Mouse (Mus musculus) brain, adult 2 months (tissue): Measurements from ENCODE around the gene Cdh23.

Experiments
- DNase-seq: peaks from one replicate; pipeline ENCODE4 v3.0.0; 2011; ENCODE audit warnings: low read depth, low spot score

Gene Cdh23

DNA sequence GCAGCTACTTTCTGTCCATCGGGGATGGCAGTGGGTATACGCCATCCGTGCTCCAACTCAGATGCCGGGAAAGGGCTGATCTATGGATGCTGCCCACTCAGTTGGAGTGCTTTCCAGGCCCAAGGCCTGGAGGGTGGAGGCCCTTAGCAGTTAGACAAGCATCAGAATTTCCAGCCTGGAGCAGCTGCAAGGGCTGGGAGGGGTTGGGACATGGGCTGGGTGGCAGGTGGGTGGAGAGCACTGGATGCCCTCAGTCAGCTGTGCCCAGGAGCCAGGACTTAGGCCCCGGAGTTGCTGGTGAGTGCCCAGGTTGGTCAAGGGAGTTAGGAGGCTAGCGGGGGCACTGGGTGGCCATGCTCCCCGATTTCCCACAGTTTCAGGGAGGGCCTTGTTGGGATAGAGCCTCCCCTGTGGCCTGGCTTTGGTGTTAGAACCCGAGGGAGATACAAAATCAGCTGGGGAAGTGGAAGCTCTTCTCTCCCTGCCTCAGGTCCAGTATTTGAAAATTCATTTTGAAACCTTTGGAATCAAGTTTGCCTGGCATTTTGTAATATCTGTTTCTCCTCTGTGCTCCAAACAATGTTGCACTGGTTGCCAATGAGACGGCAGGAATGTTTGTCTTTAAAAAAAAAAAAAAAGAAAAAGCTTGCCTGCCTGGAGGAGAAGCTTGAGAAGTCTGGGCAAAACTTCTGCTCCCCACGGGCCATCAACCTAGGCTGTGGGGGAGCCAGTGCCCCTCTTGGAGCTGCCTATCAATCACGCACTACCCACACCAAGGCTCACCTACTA, 295.6 kb downstream of the Cdh23 start:
- DNase-seq: no peak

DNA sequence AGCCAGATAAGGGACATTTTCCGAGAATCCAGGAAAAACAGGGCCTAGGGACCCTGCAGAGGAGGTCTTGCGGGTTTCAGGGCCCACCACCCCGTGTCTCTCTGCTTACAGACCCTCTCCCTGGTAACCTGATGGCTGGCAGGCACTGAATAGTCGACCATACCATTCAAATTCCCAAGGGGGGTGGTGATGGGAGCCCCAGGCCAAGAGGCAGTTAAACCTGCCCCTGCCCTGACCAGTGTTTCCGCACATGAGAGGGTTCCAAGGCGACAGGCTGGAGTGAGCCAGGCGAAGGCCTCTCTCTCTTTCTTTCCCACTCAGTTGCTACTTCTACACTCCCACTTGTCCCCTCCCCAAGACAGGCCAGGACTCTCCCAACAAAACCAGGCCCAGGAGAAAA, 296.8 kb downstream of the Cdh23 start, which contains the start of gene Gm17455:
Gm17455 (plus strand) TSS at position 278 of the 400 bp plus-strand sequence.
- no peak for DNase-seq

DNA sequence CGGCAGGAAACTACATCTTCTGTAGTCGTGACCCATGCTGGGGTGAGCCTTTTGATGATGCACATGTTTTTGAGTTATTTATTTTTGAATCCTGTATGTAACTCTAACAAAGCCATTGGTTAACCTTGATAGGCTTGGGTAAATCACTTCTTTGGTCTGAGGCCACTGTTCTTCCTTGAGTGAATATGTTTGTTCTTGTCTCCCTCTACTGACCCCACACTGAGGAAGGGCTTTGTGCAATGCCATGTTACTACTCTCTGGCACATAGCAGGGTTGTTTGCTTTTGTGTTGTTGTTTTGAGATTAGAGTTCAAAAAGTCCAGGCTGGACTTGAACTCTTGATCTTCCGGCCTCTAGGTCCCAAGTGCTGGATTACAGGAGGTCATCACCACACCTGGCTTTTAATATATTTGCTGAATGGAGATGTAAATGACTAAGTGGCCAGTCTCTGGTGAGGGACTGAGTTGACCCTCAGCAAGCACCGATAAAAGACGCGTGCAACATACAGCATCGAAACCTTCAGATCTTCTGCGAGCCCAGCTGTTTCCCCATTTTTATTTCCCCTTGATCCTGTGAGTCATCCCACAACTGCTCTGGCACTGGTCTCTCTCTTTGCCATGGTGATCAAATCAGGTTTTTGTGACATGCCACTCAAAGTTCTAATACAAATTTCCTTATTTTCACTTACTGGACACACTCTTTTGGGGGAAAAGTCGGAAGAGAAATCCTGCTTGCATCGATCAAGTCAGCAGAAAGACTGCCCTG, 298.1 kb downstream of the Cdh23 start:
- no peak for DNase-seq

DNA sequence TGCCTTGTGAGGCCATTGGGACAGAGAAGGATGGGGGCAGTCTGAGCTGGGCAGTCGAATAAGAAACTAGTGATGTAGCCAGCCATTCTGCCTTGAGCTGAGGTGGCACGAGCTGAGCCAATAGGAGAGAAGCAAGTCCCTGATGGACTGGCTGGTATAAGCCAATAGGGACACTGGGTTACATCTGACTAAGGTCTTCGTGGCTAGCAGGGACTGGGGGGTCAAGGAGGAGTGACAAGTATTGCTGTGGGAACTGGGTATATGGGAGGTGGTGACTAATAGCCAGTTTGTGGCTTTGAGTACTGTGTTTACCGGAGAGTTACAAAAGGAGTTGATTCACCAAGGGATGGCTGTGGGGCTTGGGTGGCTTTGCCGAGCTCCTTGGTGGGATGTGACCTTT, 300.7 kb downstream of the Cdh23 start:
- DNase-seq: no peak

DNA sequence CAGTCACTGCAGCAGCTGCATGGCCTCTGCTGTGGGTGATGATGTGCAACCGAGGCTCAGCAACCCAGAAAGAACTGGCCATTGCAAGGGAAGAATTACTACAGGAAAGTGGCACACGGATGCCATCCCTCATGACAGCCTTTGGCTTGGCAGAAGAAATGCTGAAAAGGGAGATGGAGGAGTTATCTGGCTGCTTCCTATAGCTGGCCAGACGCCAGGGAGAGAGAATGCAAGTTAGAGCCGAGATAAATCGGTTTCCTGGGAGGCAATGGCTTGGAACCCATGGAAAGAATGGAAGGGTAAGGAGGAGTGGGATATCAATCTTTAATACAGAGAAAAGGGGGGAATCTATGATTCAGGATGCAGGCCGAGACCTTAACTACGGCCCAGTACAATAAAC, 301.4 kb downstream of the Cdh23 start:
- peak; percentile 36 for DNase-seq

DNA sequence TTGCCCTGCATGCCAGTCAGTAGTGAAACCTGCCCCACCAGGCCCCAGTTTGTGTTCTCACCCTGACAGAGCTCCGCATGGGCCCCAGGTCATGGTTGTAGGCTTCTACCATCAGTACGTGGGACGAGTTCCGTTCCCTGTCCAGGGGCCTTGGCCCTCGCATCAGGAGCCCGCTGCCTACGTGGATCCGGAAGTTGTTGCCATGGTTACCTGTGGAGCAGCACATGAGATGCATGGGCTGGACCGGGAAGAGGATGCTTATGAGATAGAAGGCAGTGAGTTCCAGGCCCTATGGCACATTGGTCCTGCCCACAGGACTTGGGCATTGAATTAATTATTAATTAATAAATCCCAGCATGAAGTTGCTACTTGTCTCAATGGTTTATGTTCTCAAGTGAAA, 304.6 kb downstream of the Cdh23 start:
- DNase-seq: peak; percentile 29

DNA sequence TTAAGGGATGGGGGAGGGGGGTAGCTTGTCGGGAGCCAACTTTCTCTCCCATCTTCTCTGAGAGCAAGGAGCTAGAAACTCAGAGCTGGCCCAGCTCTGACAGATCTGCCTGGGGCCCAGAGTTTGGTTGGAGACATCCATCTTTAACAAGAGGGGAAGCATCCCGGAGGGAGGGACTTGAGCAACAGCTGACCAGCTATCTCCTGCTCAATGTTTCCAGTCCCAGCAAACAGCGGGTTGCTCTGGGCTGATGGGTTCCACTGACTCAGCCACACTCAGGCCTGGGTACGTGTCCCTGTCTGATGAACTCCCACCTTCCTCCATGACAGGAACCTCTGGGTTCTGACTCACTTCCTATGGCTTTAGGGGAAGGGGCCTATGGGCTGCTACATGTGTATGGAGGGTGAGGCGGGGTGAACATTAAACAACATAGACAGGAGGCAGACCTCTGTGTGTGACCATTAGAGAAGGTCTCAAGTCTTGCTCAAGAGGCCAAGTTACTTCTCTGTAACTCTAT, 305.3 kb downstream of the Cdh23 start:
- DNase-seq: no peak

DNA sequence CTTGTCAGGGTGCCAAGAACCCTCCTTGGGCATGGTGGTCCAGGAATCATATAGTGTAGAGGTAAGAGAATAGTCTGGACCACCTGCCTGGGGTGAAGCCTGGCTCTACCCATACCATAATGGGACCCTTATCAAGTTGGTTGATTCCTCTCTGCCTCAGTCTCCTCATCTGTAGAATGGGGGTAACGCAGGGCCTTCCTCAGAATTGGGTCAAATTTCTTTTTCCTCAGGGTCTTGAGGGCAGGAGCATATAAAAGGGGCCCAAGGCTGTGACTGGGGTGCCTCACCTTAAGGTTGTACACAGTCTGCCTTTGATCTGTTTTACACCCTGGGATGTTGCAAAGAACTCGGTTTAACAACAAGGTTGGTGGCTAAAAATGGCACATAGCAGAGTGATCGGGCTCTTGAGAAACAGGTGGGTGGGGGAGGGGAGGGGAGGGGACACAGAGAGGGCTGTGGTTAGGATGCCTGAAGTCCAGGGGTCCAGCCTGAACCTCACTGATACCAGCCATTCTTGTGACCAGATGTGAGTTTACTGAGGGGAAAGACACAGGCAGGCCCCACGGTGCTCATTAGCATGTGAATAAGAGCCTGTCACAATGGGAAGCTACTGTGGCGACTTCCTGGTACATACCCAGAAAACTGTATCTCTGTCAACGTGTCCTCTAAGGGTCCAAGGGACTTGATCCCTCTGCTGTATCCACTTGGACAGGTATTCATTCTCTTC, 305.9 kb downstream of the Cdh23 start:
- DNase-seq: no peak

DNA sequence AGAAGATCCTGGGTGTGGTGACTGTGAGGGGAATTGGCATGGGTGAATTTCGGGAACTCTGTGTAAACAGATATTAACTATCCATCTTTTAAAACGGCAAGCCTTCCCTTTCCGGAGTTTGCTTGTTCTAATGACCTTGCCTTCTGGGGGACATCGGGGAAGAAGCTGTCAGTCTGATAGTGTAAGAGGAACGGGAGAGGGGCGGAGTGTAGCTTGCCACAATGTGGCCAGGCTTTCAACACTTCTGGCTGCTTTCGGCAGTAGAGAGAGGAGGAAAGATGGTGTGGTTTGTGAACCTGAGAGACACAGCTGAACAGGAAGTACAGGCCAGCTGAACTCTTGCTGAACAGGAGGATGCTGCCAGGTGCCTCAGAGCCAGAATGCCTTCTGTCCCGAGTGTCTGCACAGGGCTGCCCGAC, 306.8 kb downstream of the Cdh23 start:
- DNase-seq: no peak

DNA sequence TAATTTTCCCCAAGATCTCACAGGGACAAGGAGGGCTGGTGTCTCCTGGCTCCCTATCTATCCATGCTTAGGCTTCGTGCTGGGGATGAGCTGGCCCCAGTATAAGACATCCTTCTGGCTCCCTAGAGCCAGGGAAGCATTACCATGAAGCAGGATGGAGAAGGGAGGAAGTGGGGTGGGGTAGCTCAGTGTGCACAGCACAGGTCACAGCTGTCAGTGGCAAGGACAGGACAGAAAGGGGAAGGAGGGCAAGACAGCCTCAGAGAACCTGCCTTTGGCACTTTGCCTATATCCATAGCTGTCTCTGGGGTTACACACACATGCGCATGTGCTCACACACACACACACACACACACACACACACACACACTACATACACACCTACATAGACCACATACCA, 308.0 kb downstream of the Cdh23 start:
- no peak for DNase-seq

DNA sequence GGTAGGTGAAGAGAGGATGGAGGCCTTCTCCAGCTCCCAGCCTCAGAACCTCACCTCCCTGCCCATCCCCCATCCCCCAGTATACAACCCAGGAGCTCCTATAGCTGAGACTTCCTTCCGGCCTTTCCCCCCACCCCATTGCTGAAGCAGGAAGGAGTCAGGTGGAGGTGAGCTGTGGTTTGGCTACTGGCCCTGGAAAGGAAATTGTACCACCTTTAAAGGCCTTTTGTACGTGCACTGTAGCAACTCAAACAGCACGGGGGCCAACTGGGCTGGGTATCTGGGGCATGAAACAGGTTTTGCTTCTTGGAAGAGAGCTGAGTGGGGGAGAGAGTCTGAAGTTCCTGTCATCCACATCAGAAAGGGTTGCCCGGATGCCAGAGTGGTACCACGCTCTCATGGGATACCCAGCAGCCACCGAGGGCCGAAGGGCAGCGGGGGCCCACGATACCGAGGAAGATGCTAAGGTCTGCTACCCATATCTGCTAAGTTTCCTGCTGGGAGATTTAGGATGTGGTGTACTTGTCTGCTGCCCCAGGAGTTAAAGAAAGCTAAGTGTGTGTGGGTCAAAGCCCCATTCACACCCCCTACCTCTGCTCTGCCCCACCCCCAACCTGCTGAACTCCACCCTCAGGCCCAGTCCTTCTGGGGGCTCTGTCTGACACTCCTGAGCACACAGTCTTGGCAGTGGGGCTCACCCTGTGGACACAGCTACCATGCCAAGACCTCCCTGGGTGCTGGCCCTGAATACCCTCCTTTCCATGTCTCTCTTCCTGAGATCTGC, 315.0 kb downstream of the Cdh23 start:
- no peak for DNase-seq

DNA sequence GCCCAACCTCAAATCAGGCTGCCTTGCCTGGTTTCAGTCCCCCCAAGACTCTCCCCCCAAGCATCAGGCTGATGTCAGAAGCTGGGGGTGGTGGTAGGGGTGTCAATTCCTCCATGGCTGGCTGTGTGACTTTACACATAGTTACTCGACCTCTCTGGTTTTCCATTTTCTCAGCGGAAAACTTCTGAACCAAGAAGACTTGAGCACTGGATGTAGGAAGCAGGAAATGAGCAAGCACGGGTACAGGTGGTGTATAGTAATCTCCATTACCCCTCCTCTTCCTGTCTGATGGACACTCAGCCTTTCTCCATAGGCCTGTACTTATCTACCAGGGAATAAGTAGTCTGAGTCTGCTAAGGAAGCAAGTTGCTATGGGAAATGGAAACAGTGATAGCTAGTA, 316.1 kb downstream of the Cdh23 start:
- no peak for DNase-seq

DNA sequence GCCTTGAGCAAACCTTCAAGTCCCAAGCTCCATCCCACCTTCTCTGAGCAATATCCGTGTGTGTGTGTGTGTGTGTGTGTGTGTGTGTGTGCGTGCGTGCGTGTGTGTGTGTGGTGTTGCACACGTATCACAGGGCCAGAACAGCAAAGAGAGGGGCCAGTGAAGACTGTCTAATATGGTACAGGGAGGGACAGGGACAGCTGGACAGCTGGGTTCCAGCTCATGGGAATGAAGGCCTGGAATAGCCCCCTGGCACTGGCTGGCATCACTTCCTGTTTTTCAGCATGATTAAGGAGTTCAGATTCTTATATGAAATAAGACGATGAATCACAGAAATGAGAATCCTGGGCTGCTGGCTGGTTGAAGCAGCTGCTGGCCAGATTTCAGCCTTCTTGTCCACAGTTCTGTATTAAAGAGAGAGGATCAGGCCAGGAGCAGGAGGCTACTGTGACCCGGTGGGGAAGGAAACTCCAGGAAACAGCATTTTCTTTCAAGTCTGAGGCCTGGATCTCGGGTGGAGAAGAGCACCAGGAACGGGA, 316.8 kb downstream of the Cdh23 start:
- no peak for DNase-seq

DNA sequence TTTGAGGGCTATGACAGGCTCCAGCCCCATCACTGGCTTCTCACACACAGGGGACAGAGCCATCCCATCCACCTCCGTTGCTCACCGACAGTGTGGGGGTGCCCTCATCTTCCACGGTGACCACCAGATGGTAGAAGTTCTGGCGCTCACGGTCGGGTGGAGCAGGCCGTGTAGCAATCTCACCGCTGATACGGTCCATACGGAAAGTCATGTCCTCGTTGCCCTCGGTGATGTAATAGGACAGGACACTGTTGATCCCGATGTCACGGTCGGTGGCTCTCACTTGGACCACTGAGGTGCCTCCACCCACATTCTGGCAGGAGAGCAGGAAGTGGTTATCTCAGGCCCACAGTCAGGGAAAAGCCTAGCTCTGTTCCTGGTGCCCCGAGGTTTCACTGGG, 319.6 kb downstream of the Cdh23 start:
- no peak for DNase-seq

DNA sequence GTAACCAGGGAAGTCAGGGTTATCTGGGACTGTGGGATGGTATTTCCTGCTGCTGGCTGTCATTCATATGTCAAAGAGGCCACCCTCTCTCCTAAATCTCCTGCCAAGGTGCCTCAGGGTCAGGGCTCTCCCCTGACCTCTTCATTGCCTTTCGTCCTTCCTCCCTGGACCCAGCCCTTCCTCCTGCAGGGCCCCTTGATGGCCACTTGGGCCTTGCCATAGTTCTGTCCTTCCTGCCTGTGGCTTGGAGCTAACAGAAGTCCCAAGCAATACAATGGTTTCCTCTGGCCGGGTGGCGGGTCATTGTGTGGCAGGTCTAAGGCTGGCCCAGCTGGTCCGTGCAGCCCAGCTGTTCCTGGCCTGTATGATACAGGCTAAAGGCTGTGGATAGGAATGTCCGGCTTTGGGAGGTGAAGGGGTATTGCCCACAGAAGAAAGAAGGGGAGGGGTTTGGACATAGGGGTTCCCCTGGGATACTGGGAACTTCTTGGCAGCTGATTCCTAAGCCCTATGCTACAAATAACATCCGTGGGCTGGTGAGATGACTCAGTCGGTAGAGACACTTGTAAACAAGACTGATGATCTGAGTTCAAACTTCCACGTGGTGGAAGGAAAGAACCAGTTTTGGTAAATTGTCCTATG, 322.2 kb downstream of the Cdh23 start:
- peak; percentile 58 for DNase-seq

DNA sequence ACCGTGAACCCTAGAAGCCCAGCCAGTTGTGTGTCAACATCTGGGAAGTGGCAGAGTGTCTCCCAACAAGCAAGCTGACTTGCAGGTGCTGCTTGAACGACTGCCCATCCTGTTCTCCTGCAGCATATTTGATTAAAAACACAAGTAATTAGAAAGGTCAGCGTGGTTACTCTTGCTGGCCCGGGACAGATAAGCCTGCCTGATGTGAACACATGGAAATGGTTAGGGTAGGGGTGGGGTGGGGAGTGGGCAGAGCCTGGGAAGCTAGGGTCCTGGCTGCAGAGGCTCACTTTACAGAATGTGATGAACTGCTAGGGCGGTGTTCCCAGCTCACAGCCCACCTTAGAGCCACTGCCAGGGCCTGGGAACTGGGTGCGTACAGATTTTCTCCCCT, 322.8 kb downstream of the Cdh23 start:
- DNase-seq: no peak

DNA sequence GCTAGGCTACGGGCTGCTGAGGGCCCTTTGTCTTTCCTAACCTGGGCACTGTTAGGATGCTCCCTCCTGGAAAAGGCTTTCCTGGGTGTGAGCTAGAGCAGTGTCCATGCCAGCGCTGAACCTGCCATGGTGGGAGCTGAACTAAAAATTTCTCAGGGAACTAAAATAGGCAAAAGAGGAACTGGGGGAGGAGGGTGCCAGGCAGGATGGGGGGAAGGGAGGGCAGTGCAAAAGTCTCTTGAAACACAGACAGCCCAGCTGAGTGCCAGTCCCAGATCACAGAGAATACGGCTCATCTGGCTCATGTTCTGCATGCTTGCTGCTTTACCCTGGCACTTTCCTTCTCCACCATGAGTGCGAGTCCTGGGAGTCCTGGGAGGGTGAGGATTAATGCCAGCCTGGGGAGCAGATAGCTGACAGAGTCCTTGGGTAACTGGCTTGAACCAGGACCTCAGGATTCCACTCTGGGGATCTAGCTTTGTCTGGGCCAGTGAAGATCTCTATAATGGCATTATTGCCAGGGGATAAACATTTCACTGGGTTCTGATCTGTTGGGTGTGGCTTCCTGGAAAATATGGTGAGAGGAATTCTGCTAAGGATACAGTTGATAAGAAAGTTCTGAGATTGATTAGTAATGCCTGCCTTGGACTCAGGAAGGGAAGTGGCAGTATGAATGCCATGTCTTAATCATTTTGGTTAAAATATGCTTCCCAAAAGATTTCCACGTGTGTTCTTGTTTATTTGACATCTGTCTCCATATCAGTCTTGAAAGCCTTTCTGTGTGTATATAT, 324.5 kb downstream of the Cdh23 start:
- DNase-seq: peak; percentile 56

DNA sequence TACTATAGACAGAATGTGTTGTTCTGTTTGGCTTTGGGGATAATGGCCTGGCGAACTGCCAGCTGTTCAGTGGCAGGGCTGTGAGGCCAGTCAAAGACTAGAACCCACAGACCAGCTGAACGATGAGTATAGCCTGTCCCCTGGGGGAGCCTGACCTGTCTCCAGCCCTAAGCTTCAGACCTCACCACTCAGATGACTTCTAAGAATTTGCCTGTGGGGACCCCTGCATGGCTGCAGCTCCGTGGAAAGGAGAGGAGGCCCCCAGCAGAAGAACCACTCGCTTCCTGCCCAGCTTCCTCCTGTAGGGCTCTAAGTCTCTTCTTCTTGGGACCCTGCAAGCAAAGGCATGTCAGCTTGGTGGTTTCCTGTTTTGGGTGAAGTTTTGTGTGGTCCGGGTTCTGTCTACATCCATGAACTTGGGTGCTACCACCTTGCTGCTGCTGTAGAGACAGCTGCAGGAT, 325.7 kb downstream of the Cdh23 start:
- no peak for DNase-seq

DNA sequence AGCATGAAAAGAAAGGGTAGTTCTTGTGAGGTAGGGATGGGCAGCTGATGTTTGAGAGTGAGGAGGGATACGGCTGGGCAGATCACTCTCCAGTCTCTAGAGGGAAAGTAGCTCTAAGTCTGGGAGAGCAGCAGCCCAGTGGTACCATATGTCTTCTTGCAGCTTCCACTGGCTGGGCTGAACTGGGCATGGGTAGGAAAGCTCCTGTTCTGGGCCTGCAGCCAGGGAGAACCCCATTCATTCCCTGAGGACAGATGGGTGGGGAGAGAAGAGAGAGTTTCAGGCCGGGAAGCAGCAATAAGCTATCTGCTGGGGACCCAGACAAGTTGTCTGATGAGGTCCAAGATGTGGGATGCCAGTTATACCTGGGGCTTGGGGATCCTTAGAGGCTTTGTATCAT, 326.2 kb downstream of the Cdh23 start:
- DNase-seq: peak; percentile 61

DNA sequence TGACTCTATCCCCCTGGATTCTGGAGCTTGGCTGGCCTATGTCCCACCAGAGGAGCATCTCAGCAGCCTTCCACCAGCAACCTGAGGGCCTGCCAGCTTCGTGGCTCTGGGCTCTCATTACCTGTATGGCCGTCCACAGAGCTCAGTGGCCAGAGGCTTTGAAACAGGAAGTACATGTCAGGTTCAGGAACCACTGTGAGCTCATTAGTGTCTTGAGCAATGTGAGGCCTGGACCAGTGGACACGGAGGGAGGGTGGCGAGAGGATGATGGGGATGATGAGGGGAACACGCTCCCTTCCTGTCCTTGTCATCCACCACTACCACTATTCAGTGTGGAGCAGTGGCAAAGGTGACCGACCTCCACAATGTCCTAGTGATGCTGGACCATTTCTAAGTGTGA, 326.9 kb downstream of the Cdh23 start:
- DNase-seq: no peak
